Mouse (Mus musculus): ENCODE results near the gene Aco1.
A peak's percentile ranks its signal among the peaks of the same experiment; 100 is the strongest.

Aco1 gene

GRCm38 (mm10) chr4:40142743-40143532 is at the start of gene Aco1:
Gene Aco1, plus strand, starts transcription at chr4:40143081.
- peak; percentile 96 for DNase-seq

DNA sequence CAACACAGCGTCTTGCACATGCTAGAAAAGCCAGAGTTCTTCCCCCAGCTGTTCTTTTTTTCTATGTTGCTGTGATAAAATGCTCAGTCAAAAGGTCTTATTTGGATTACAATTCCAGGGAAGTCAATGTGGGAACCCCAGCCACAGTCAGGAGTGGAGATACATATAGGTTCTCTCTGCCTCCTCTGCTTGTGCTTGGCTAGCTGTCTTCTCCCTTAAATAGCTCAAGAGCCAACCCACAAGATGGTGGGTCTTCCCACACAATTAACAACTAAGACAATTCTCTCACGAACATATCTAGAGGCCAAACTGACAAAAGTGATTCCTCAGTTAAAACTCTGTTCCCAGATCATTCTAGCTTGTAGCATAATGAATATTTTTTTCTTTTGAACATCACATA is 47.9 kb upstream of the Aco1 start:
- no peak for DNase-seq

GRCm38 (mm10) chr4:40102996-40103395 is 39.9 kb upstream of the Aco1 start:
- DNase-seq: no peak

- no peak for DNase-seq
Measured at GRCm38 (mm10) chr4:40106004-40106536, 36.8 kb upstream of the Aco1 start.

GRCm38 (mm10) chr4:40108030-40108429 is 34.9 kb upstream of the Aco1 start:
- no peak for DNase-seq

DNA sequence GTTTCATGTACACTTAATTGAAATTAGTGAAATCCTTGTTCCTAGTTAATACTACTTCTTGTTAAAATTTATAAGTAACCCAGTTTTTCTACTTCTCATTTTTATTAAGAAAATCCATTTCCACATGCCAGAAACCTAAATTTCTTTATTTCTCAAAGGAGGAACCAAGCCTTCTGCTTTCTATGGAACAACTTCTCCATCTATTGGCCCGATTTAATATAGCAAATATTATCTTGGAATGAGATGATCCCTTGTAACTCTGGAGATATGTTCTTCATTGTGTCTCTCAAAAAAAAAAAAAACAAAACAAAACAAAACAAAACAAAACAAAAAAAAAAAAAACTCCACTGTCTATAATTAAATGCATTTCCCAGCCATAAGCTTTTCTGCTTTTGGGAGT is 29.7 kb upstream of the Aco1 start:
- DNase-seq: no peak

GRCm38 (mm10) chr4:40121221-40121620 is 21.7 kb upstream of the Aco1 start:
- no peak for DNase-seq

GRCm38 (mm10) chr4:40122291-40122690 is 20.6 kb upstream of the Aco1 start:
- peak in 1 of 2 experiments; percentile 21 for DNase-seq

- DNase-seq: peak; percentile 86 to 94
Measured at GRCm38 (mm10) chr4:40134468-40135102, 8.3 kb upstream of the Aco1 start.

GRCm38 (mm10) chr4:40136519-40136918 is 6.4 kb upstream of the Aco1 start:
- no peak for DNase-seq

GRCm38 (mm10) chr4:40139663-40140255 is 3.1 kb upstream of the Aco1 start:
- no peak for DNase-seq

DNA sequence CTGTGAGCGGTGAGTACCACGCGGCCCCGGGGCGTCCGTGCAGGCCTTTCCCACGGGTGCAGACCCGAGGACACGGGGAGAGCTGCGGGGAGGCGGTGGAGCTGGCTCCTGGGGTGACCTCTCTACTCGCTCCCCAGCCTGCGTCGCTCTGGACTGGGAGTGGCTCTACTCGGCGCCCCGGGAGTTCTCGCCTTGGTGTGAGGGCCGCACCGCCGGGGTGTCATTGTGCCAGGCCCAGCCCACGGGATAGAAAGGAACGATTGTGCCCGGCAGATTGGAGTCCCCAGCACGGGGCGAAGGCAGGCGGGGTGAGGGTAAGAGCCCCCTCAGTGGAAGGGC is 621 bp downstream of the Aco1 start:
- no peak for DNase-seq

DNA sequence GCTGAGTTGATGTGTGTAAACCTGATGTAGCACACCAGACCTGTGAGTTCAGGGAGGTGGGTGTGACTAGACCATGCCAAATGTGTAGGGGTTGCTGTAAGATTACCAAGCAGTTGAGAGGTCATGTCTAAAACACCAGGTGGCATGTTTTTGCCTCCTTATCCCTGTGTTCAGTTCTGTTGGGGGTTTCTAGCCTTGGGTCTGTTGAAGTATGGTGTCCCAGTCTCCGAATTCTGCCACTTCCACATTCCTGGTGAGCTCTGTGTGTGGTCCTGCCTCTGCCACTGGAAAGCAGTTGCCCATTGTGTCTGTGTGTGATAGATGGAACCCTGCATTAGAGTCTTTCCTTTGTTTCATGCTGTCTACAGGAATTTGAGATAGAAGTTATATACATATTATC is 1.7 kb downstream of the Aco1 start:
- no peak for DNase-seq

GRCm38 (mm10) chr4:40144981-40145380 is 2.1 kb downstream of the Aco1 start:
- no peak for DNase-seq

DNA sequence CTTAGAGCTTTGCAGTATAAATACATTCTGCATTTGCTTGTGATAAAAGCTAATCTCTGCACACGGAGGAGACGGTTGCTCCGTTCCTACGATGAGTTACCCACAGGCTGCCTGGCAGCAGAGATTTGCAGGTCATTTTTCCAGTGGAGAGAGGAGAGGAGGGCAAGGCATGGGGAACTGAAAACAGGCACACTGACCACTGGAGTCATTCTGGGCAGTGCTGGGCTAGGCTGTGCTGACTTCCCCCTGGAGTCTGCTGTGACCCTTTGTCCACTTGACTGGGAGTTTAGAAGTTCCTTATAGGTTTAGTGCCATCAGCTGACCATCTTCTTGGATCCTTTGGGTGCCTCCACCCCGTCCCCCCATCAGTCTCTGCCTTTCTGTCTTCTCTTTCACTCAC is 5.4 kb downstream of the Aco1 start:
- no peak for DNase-seq

DNA sequence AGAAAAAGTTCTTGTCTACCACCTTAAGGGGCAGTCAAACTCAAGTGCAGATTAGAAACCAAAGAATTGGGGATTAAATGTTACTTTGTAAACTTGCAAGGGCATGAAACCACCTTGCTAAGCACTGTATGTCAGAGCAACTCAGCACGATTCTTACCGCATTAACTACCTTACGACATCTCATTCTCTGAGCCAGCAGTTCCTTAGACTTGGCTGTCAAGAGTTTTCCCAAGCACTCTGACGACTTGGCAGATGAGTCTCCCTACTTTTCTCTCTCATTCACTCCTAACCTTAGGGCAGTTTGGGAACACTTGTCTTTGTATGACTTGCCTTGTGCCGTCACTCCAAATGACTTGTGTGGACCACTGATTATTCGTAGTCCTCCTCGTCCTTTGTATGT is 7.2 kb downstream of the Aco1 start:
- no peak for DNase-seq

GRCm38 (mm10) chr4:40152771-40153170 is 9.9 kb downstream of the Aco1 start:
- no peak for DNase-seq

DNA sequence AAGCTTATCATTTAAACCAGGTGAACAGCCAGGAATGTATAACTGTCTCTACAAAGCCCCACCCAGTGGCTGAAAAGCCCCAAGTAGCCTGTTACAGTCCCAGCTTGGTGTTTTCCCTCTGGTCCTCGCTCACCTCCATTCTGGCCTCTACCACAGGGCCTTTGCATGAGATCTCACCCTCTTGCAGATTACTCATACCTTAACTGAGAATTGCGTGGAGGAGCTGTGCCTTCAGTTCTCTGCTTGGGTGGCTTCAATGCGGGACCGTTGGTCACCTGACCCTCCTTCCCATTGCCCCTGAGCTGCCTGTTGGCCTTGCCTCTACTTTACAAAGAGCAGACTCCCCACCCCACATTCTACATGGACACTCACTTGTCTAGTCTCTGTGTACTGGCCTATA is 10.6 kb downstream of the Aco1 start:
- no peak for DNase-seq

GRCm38 (mm10) chr4:40154751-40155150 is 11.9 kb downstream of the Aco1 start:
- no peak for DNase-seq

DNA sequence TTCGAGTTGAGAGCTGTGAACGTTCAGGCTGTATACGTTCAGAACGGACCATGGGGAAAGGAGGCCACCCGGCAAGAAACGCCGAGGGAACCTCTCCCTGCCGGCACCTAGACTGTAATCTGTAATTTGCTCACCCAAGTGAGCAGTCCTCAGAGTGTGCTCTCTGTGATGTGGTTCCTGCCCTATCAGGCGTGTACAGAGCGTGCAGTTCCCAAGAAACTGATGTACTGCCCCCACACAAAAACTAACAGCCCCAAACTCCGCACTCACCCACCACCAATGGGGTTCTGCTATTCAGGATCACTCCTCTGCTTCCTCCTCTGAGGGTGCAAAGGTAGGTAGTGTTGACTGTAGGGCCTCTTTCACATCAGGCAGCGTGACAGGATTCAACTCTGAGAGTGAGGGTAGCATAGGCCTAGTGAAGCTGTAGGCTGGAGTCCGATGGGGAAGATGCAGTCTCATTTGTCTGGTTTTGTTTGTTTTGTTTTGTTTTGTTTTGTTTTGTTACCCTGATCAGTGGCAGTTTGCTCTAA is 12.7 kb downstream of the Aco1 start:
- no peak for DNase-seq

DNA sequence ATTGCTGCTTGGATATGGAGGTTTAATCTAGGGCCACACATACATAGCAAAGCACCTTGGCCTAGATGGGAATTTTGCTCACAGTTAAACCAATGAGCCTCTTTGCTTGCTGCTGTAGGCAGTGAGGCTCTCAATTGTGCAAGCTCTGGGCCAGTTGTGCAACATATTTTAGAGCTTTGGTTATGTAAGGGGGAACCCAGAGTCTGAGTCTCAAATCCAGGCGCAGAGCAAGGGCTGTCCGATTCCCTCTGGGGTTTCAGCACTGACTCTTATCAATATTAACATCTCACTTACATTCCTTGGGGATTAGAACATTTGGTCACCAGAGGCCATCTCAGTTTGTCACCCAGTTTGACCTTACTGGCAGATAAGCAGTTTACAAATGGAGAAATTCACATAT is 13.3 kb downstream of the Aco1 start:
- peak; percentile 30 to 54 for DNase-seq

DNA sequence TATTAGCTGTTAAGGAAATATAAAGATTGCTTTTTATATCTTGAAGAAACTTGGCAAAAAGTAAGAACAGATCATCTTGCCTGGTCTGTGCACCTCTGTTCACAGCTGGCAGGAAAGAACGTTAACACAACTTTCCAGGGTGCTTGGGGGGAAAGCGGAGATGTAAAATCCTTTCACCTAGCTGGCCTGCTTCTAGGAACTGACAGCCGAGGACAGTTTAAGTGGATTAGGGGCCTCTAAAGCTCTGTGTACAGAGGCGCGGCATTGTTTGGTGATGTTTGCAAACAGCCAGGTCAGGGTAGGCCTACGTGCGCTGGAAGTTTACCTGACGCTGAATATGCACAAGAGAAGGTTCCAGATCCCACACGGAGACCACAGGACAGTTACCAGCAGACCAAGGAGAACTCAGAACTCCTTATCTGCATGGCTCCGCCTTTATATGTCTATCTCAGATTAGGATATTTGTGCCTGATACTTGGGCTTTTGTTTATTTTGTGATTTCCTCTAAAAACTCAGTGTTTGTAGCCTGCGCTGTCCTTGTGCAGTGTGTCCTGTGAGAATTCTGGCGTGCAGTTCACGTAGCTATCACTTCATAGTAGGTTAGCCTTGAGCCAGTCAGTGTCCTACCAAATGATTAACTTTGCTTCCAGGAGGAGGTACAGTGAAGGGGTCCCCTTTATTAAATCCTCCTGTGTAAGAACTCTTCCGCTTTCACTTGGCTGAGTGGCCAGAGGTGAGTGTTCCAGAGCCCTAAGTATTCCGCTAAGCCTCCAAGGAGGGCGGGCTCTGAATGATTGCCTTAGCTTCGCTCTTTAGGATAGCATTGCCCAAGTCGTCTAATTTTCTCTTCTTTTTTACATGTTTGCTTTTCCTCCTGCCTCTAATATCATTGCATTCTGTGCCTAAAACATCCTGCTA is 14.0 kb downstream of the Aco1 start:
- DNase-seq: no peak

Measured in kidney, postnatal 36 days (tissue).